Mouse (Mus musculus): ENCODE measurements around the gene Manbal. TPM values are rescaled to one million over a fixed set of nuclear protein-coding genes. Genes with fewer than 3 reads are reported as not detected.
A peak's percentile ranks its signal among the peaks of the same experiment; 100 is the strongest.

The Manbal gene
- polyA plus RNA-seq, 1 experiment from 2014 or later = 90.9 TPM

- Histone ChIP-seq H3K9ac (no peak within 1 kb of the TSS), H3K9me3 (no peaks in the 10 kb centered on the region), H3K4me3 (no peak within 1 kb of the TSS), H3K4me2 (no peak within 1 kb of the TSS), H3K36me3 (no peaks in the 10 kb centered on the region), H3K27me3 (no peaks in the 10 kb centered on the region), H3K4me1 (peaks cover 27% of the 10 kb centered on the region), H3K27ac (no peak within 1 kb of the TSS)
- WGBS = 16% methylated on average over 13 of the region's 13 CpGs
- no peak for ATAC-seq (ENCODE audit: insufficient number of reproducible peaks, insufficient read depth, low FRiP score, low TSS enrichment, low read depth)
Measured at GRCm38 (mm10) chr2:157418206-157418605, 50.8 kb downstream of the Manbal start, which contains the start of gene Src. Gene Src, plus strand, starts transcription at chr2:157418444.

DNA sequence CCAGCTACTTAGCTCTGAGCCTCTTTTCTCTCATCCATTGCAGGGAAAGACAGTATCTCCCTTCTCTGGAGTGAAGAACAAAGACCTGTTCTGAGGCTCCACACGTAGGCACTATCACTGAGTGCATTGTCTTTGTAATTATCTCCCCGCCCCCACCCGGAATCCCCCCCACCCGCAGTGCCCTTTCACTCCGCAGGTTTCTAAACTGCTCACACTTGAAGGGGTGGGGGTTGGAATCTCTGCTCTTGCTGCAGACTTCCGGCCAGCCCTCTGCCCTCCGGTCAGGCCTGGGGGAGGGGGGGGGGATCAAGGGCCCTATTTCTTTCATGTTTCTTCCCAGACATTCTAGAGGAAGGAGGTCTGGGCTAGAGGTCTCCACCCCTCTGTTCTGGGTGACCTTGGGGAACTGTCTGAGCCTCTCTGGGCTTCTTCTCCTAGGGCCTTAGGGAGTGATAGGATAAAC, 51.2 kb downstream of the Manbal start:
- Histone ChIP-seq H3K4me2 (no peak overlapping the region), H3K9ac (no peak overlapping the region), H3K27me3 (no peaks in the 10 kb centered on the region), H3K36me3 (no peaks in the 10 kb centered on the region), H3K27ac (no peak overlapping the region), H3K9me3 (no peaks in the 10 kb centered on the region), H3K4me3 (no peak overlapping the region), H3K4me1 (peaks cover 32% of the 10 kb centered on the region)
- ATAC-seq (ENCODE audit: insufficient number of reproducible peaks, insufficient read depth, low FRiP score, low TSS enrichment, low read depth) = no peak
- WGBS = 3% methylated on average over 7 of the region's 7 CpGs

DNA sequence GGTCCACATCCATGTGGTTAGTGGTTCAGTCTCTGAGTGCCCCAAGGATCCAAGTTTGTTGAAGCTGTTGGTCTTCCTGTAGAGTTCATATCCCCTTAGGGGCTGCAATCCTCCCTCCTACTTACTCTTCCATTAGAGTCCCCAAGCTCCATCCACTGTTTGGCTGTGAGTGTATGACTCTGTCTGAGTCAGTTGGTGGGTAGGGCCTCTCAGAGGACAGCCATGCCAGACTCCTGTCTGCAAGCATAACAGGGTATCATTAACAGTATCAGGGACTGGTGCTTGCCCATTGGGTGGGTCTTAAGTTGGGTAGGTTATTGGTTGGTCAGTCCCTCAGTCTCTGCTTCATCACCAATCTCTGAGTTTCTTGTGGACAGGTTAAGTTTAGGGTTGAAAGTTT, 52.1 kb downstream of the Manbal start:
- no peak for ATAC-seq (ENCODE audit: insufficient number of reproducible peaks, insufficient read depth, low FRiP score, low TSS enrichment, low read depth)
- Histone ChIP-seq H3K36me3 (no peaks in the 10 kb centered on the region), H3K4me2 (no peak overlapping the region), H3K4me1 (peaks cover 33% of the 10 kb centered on the region), H3K9me3 (no peaks in the 10 kb centered on the region), H3K4me3 (no peak overlapping the region), H3K27ac (no peak overlapping the region), H3K27me3 (no peaks in the 10 kb centered on the region), H3K9ac (no peak overlapping the region)

GRCm38 (mm10) chr2:157420404-157420803, 53.0 kb downstream of the Manbal start:
- H3K4me3 ChIP-seq = no peak overlapping the region
- no peaks in the 10 kb centered on the region for H3K27me3 ChIP-seq
- no peak overlapping the region for H3K4me2 ChIP-seq
- no peaks in the 10 kb centered on the region for H3K9me3 ChIP-seq
- ATAC-seq (ENCODE audit: insufficient number of reproducible peaks, insufficient read depth, low FRiP score, low TSS enrichment, low read depth) = no peak
- H3K36me3 ChIP-seq = no peaks in the 10 kb centered on the region
- H3K4me1 ChIP-seq = peaks cover 41% of the 10 kb centered on the region
- WGBS = 86% methylated on average over 4 of the region's 4 CpGs
- no peak overlapping the region for H3K9ac ChIP-seq
- no peak overlapping the region for H3K27ac ChIP-seq

- no peaks in the 10 kb centered on the region for H3K9me3 ChIP-seq
- peak overlapping the region; percentile 39; the same call in 1 of the 2 replicates for H3K27ac ChIP-seq
- WGBS = 47% methylated on average over 11 of the region's 11 CpGs
- H3K9ac ChIP-seq = no peak overlapping the region
- peaks cover 58% of the 10 kb centered on the region for H3K4me1 ChIP-seq
- H3K4me2 ChIP-seq = no peak overlapping the region
- no peak overlapping the region for H3K4me3 ChIP-seq
- no peaks in the 10 kb centered on the region for H3K36me3 ChIP-seq
- ATAC-seq (ENCODE audit: insufficient number of reproducible peaks, insufficient read depth, low FRiP score, low TSS enrichment, low read depth) = no peak
- no peaks in the 10 kb centered on the region for H3K27me3 ChIP-seq
Measured at GRCm38 (mm10) chr2:157422062-157422655, 54.8 kb downstream of the Manbal start.

- H3K27ac ChIP-seq = peak overlapping the region; percentile 96
- WGBS = 43% methylated on average over 11 of the region's 11 CpGs
- peak overlapping the region; percentile 99 for H3K9ac ChIP-seq
- H3K4me2 ChIP-seq = peak overlapping the region; percentile 82
- H3K36me3 ChIP-seq = peaks cover 9% of the 10 kb centered on the region
- H3K27me3 ChIP-seq = no peaks in the 10 kb centered on the region
- ATAC-seq (ENCODE audit: insufficient number of reproducible peaks, insufficient read depth, low FRiP score, low TSS enrichment, low read depth) = no peak
- H3K4me3 ChIP-seq = peak overlapping the region; percentile 89
- H3K9me3 ChIP-seq = no peaks in the 10 kb centered on the region
- peaks cover 66% of the 10 kb centered on the region for H3K4me1 ChIP-seq
Measured at GRCm38 (mm10) chr2:157422854-157423705, 55.7 kb downstream of the Manbal start.

GRCm38 (mm10) chr2:157423706-157424125, 56.3 kb downstream of the Manbal start:
- Histone ChIP-seq H3K9ac (peak overlapping the region; percentile 99), H3K4me2 (peak overlapping the region; percentile 82), H3K9me3 (no peaks in the 10 kb centered on the region), H3K36me3 (peaks cover 13% of the 10 kb centered on the region), H3K4me1 (peaks cover 66% of the 10 kb centered on the region), H3K27ac (peak overlapping the region; percentile 96), H3K4me3 (peak overlapping the region; percentile 89), H3K27me3 (no peaks in the 10 kb centered on the region)
- no peak for ATAC-seq (ENCODE audit: insufficient number of reproducible peaks, insufficient read depth, low FRiP score, low TSS enrichment, low read depth)
- 14% methylated on average over 12 of the region's 21 CpGs for WGBS

DNA sequence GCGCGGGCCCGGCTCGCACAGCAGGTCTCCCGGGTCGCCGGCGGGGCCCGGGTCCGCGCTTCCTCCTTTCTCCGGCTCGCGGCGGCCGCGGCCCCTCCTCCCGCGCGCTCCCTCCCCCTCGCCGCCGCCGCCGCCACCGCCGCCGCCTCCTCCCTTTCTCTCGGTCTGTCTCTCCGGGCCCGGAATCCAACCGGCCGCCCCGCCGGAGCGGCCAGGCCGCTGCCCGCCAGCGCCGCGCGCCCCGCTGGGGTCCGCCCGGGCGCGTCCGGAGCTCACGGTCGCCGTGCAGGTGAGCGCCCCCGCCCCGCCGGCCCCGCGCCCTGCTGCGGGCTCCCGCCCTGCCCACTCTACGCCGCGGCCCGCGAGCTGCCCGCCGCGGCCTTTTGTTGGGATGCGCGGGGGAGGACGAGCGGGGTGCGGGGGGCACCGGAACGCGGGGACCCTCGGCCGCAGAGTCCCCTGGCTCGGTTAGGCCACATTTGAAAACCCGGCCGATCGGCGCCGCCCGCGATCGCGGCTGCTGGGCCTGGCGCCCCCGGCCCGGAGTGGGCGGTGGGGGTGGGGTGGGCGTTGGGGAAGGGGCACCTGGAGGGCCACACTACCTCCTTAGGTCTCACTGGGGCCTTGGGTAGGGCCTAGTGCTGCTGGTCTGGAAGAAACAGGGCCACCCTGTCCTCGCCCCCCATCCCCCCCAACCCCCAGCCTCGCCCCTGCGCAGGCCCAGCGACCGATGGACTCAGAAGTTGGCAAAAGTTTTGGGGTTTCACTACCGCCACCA, 56.9 kb downstream of the Manbal start:
- no peaks in the 10 kb centered on the region for H3K27me3 ChIP-seq
- peak overlapping the region; percentile 96 for H3K27ac ChIP-seq
- H3K4me2 ChIP-seq = peak overlapping the region; percentile 82
- under 1% methylated on average over 34 of the region's 98 CpGs for WGBS
- H3K9ac ChIP-seq = peak overlapping the region; percentile 99
- H3K9me3 ChIP-seq = no peaks in the 10 kb centered on the region
- H3K36me3 ChIP-seq = peaks cover 19% of the 10 kb centered on the region
- H3K4me3 ChIP-seq = peak overlapping the region; percentile 89
- ATAC-seq (ENCODE audit: insufficient number of reproducible peaks, insufficient read depth, low FRiP score, low TSS enrichment, low read depth) = 0 out of 2 replicates have a peak, but pooled peaks have one; percentile 4
- peaks cover 69% of the 10 kb centered on the region for H3K4me1 ChIP-seq

DNA sequence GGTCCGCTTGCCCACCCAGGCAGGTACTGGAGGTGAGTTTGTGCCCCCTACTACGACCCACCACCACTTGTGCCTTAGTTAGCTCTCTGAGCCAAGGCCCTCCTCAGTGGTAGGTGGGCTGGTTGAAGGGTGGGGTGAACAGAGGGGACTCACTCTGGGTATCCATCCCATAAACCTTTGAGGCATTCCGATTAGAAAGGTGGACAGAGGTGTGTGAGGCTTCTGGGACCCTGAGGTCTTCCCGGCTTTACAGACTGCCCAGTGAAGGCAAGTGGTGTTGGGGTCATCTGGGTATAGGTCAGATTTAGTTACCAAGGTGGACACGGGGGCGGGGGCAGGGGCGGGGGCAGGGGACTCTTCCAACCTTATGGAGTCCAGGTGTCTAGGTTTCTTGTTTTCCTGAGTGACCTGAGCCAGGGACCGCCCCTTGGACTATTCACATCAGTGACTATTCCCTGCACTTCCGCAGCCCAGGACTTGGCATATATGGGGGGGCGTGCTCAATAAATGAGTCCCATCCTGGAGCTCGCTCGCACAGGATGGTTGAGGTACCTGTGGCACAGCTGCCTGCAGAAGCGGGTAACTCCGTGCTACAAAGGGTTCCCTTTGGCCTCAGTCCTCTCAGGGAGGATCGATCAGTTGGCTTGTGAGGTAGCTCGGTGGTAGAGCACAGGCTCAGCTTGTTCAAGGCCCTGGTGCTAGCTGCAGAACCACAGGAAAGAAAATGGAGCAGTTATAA, 57.7 kb downstream of the Manbal start:
- Histone ChIP-seq H3K36me3 (peaks cover 26% of the 10 kb centered on the region), H3K27me3 (no peaks in the 10 kb centered on the region), H3K4me1 (peaks cover 73% of the 10 kb centered on the region), H3K4me3 (peak overlapping the region; percentile 89), H3K4me2 (peak overlapping the region; percentile 82), H3K9me3 (no peaks in the 10 kb centered on the region), H3K9ac (peak overlapping the region; percentile 99), H3K27ac (peak overlapping the region; percentile 96)
- 52% methylated on average over 16 of the region's 16 CpGs for whole genome bisulfite sequencing
- 0 out of 2 replicates have a peak, but pooled peaks have one; percentile 28 for ATAC-seq (ENCODE audit: insufficient number of reproducible peaks, insufficient read depth, low FRiP score, low TSS enrichment, low read depth)

GRCm38 (mm10) chr2:157425643-157425988, 58.2 kb downstream of the Manbal start:
- no peaks in the 10 kb centered on the region for H3K27me3 ChIP-seq
- peaks cover 78% of the 10 kb centered on the region for H3K4me1 ChIP-seq
- H3K9ac ChIP-seq = peak overlapping the region; percentile 99; the same call in 1 of the 2 replicates
- peak overlapping the region; percentile 82 for H3K4me2 ChIP-seq
- whole genome bisulfite sequencing = 66% methylated on average over 6 of the region's 6 CpGs
- H3K4me3 ChIP-seq = peak overlapping the region; percentile 89
- H3K27ac ChIP-seq = no peak overlapping the region
- H3K36me3 ChIP-seq = peaks cover 31% of the 10 kb centered on the region
- ATAC-seq (ENCODE audit: insufficient number of reproducible peaks, insufficient read depth, low FRiP score, low TSS enrichment, low read depth) = no peak
- H3K9me3 ChIP-seq = no peaks in the 10 kb centered on the region

- no peak for ATAC-seq (ENCODE audit: insufficient number of reproducible peaks, insufficient read depth, low FRiP score, low TSS enrichment, low read depth)
- Histone ChIP-seq H3K4me3 (no peak overlapping the region), H3K4me1 (peaks cover 84% of the 10 kb centered on the region), H3K36me3 (peaks cover 33% of the 10 kb centered on the region), H3K9me3 (no peaks in the 10 kb centered on the region), H3K4me2 (peak overlapping the region; percentile 82), H3K9ac (no peak overlapping the region), H3K27me3 (no peaks in the 10 kb centered on the region), H3K27ac (no peak overlapping the region)
- 73% methylated on average over 6 of the region's 6 CpGs for WGBS
Measured at GRCm38 (mm10) chr2:157426171-157426570, 58.8 kb downstream of the Manbal start.

Measured in embryonic facial prominence, embryonic 13.5 days (tissue).